Mouse (Mus musculus) megakaryocyte, embryonic 14.5 days (primary cell): Measurements from ENCODE around the gene Rasl12.

Experiments used
- FLI1 ChIP-seq: IDR thresholded peaks from 2 replicates; pipeline ENCODE4 v1.6.1; 2012; ENCODE audit warnings: low read length, inconsistent platforms, mixed read lengths
- GATA1 ChIP-seq: IDR thresholded peaks from 3 replicates; pipeline ENCODE4 v1.6.1; 2012; ENCODE audit warnings: mixed read lengths, low read length, inconsistent platforms, borderline replicate concordance

GRCm38 (mm10) chr9:65405184-65405449, 6.8 kb downstream of the Rasl12 start:
- TF ChIP-seq GATA1 (no peak), FLI1 (no peak)
